Mouse (Mus musculus) midbrain, embryonic 14.5 days (tissue): ENCODE data around the gene Apc2. TPM values are rescaled to one million over a fixed set of nuclear protein-coding genes. Genes with fewer than 3 reads are reported as not detected.
A peak's percentile ranks its signal among the peaks of the same experiment; 100 is the strongest.

ENCODE experiments used
- ATAC-seq: fragments of 200-750 bp; cut with Nextera tagmentation; 2 replicates; pipeline ENCODE4 v1.8.0; 2017; ENCODE audit warnings: moderate number of reproducible peaks, moderate library complexity; ENCODE audit not compliant: low FRiP score, low TSS enrichment
- DNase-seq: peaks from one replicate; pipeline ENCODE4 v3.0.0-alpha.2; 2015
- H3K27ac ChIP-seq: fragments of 300-500 bp; sonication (generic); replicated peaks from 2 replicates; pipeline ENCODE4 v1.5.1; 2014; ENCODE audit warnings: mild to moderate bottlenecking, low read depth, low read length, moderate library complexity
- H3K27me3 ChIP-seq: fragments of 300-500 bp; sonication (generic); 2 replicates; pipeline ENCODE4 v1.6.1; 2014; ENCODE audit warnings: low read length, control low read depth, mixed read lengths; ENCODE audit not compliant: control insufficient read depth, insufficient read depth
- H3K36me3 ChIP-seq: fragments of 300-500 bp; sonication (generic); 2 replicates; pipeline ENCODE4 v1.6.1; 2014; ENCODE audit warnings: low read length, control low read depth; ENCODE audit not compliant: control insufficient read depth, insufficient read depth
- H3K4me1 ChIP-seq: fragments of 300-500 bp; sonication (generic); 2 replicates; pipeline ENCODE4 v1.6.1; 2014; ENCODE audit warnings: mild to moderate bottlenecking, antibody characterized with exemption, low read length, control low read depth; ENCODE audit not compliant: control insufficient read depth, insufficient read depth
- H3K4me2 ChIP-seq: fragments of 300-500 bp; sonication (generic); 2 replicates; pipeline ENCODE4 v1.6.1; 2014; ENCODE audit warnings: mild to moderate bottlenecking, low read length, moderate library complexity
- H3K4me3 ChIP-seq: fragments of 300-500 bp; sonication (generic); replicated peaks from 2 replicates; pipeline ENCODE4 v1.5.1; 2014; ENCODE audit warnings: low read depth, low read length
- H3K9ac ChIP-seq: fragments of 300-500 bp; sonication (generic); replicated peaks from 2 replicates; pipeline ENCODE4 v1.6.1; 2014; ENCODE audit warnings: mild to moderate bottlenecking, low read length, moderate library complexity
- H3K9me3 ChIP-seq: fragments of 300-500 bp; sonication (generic); 2 replicates; pipeline ENCODE4 v1.6.1; 2016; ENCODE audit warnings: low read length, control low read depth, mixed read lengths; ENCODE audit not compliant: control insufficient read depth
- WGBS: fragments of 180-500 bp; shearing (Covaris S2); extraction: QIAGEN DNeasy Blood & Tissue Kit; methylation state at CpG from one replicate; pipeline ENCODE4 v1.1.7; 2014; 5-methylcytosine and 5-hydroxymethylcytosine counted together
- polyA plus RNA-seq: library from polyadenylated mRNA; unstranded; fragments of >200 nt; fragmentation: Nextera tagmentation; extraction: Ambion mirVana; gene quantifications from 2 replicates; pipeline ENCODE4 v1.2.1, GENCODE M21; 2014

Apc2 gene
- polyA plus RNA-seq, 1 experiment from 2014 or later: 259 TPM

GRCm38 (mm10) chr10:80302082-80302355, 6.2 kb downstream of the Apc2 start:
- Histone ChIP-seq H3K9ac (peak overlapping the region; percentile 99), H3K9me3 (no peaks in the 10 kb centered on the region), H3K27me3 (no peaks in the 10 kb centered on the region), H3K4me3 (peak overlapping the region; percentile 89), H3K27ac (peak overlapping the region; percentile 99), H3K4me1 (peaks cover 51% of the 10 kb centered on the region), H3K36me3 (peaks cover 51% of the 10 kb centered on the region), H3K4me2 (peak overlapping the region; percentile 96)
- WGBS: 48% methylated on average over 5 of the region's 5 CpGs
- ATAC-seq (no peak), DNase-seq (no peak)

GRCm38 (mm10) chr10:80302471-80302881, 6.7 kb downstream of the Apc2 start:
- H3K27ac ChIP-seq: peak overlapping the region; percentile 99
- ATAC-seq: no peak

DNA sequence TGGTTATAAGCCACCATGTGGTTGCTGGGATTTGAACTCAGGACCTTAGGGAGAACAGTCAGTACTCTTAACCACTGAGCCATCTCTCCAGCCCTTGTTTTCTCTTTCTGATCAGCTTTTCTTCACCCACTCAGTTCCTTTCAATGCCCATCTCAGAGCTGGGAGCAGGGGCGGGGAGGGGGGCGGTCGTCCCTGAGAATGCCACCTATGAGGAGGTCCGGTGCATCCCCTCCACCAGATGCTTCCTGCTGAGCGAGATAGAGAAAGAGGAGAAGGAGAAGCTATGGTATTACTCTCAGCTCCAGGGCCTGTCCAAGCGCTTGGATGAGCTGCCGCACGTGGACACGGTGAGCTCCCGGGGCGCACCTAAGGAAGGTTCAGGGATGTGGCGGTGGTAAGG, 8.7 kb downstream of the Apc2 start:
- peak overlapping the region; percentile 35 for H3K4me2 ChIP-seq
- peaks cover 35% of the 10 kb centered on the region for H3K4me1 ChIP-seq
- WGBS: 51% methylated on average over 12 of the region's 12 CpGs
- H3K4me3 ChIP-seq: no peak overlapping the region
- peak overlapping the region; percentile 20; the same call in 1 of the 2 replicates for H3K9ac ChIP-seq
- peaks cover 75% of the 10 kb centered on the region for H3K36me3 ChIP-seq
- no peak for ATAC-seq
- no peaks in the 10 kb centered on the region for H3K27me3 ChIP-seq
- no peaks in the 10 kb centered on the region for H3K9me3 ChIP-seq
- H3K27ac ChIP-seq: no peak overlapping the region
- DNase-seq: no peak

More at GRCm38 (mm10) chr10:80302471-80302881, 6.7 kb downstream of the Apc2 start:
- Histone ChIP-seq H3K4me2 (peak overlapping the region; percentile 96), H3K4me1 (peaks cover 47% of the 10 kb centered on the region), H3K9me3 (no peaks in the 10 kb centered on the region), H3K4me3 (peak overlapping the region; percentile 89), H3K9ac (peak overlapping the region; percentile 99), H3K36me3 (peaks cover 55% of the 10 kb centered on the region), H3K27me3 (no peaks in the 10 kb centered on the region)
- DNase-seq: peak; percentile 76
- 14% methylated on average over 9 of the region's 9 CpGs for WGBS

DNA sequence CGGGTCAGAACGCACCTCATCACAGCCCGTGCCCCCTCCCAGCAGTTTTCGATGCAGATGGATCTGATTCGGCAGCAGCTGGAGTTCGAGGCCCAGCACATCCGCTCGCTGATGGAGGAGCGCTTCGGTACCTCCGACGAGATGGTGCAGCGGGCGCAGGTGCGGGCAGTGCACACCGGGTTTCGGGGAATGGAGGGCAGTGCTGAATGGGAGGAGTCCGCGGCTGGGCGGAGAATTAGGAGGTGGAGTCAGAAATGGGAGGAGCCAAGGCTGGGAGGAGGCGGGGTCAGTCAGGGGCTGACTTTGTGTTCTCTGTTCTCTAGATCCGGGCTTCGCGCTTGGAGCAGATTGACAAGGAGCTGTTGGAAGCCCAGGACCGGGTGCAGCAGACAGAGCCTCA, 9.1 kb downstream of the Apc2 start:
- no peak for DNase-seq

GRCm38 (mm10) chr10:80311560-80311959, 15.8 kb downstream of the Apc2 start:
- 88% methylated on average over 16 of the region's 16 CpGs for WGBS

More for the DNA sequence above, 9.1 kb downstream of the Apc2 start:
- Histone ChIP-seq H3K4me3 (no peak overlapping the region), H3K4me1 (peaks cover 35% of the 10 kb centered on the region), H3K9ac (peak overlapping the region; percentile 20; the same call in 1 of the 2 replicates), H3K27ac (no peak overlapping the region), H3K36me3 (peaks cover 78% of the 10 kb centered on the region), H3K27me3 (no peaks in the 10 kb centered on the region), H3K9me3 (no peaks in the 10 kb centered on the region), H3K4me2 (peak overlapping the region; percentile 35)
- WGBS: 40% methylated on average over 25 of the region's 25 CpGs
- ATAC-seq: no peak

GRCm38 (mm10) chr10:80312586-80313504, 17.1 kb downstream of the Apc2 start:
- Histone ChIP-seq H3K9ac (no peak overlapping the region), H3K4me3 (no peak overlapping the region), H3K4me2 (no peak overlapping the region), H3K9me3 (no peaks in the 10 kb centered on the region), H3K27ac (no peak overlapping the region), H3K4me1 (no peaks in the 10 kb centered on the region), H3K36me3 (peaks cover 99% of the 10 kb centered on the region), H3K27me3 (no peaks in the 10 kb centered on the region)
- no peak for DNase-seq
- no peak for ATAC-seq
- 74% methylated on average over 54 of the region's 54 CpGs for WGBS

More at GRCm38 (mm10) chr10:80311560-80311959, 15.8 kb downstream of the Apc2 start:
- H3K4me2 ChIP-seq: no peak overlapping the region
- no peaks in the 10 kb centered on the region for H3K27me3 ChIP-seq
- no peaks in the 10 kb centered on the region for H3K4me1 ChIP-seq
- no peak overlapping the region for H3K4me3 ChIP-seq
- DNase-seq: no peak
- peaks cover 99% of the 10 kb centered on the region for H3K36me3 ChIP-seq
- no peak overlapping the region for H3K9ac ChIP-seq
- no peak overlapping the region for H3K27ac ChIP-seq
- no peak for ATAC-seq
- H3K9me3 ChIP-seq: no peaks in the 10 kb centered on the region

DNA sequence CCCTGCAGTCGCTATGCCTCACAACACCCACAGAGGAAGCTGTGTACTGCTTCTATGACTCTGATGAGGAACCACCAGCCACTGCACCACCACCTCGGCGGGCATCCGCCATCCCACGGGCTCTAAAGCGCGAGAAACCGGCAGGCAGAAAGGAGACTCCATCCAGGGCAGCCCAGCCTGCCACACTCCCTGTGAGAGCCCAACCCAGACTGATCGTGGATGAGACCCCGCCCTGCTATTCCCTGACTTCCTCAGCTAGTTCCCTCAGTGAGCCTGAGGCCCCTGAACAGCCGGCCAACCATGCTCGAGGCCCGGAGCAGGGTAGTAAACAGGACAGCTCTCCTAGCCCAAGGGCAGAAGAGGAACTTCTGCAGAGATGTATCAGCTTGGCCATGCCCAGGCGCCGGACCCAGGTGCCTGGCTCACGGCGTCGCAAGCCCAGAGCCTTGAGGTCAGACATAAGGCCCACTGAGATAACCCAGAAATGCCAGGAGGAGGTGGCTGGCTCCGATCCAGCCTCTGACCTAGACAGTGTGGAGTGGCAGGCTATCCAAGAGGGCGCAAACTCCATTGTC, 17.9 kb downstream of the Apc2 start:
- Histone ChIP-seq H3K9me3 (no peaks in the 10 kb centered on the region), H3K4me1 (no peaks in the 10 kb centered on the region), H3K27me3 (no peaks in the 10 kb centered on the region), H3K9ac (no peak overlapping the region), H3K4me3 (no peak overlapping the region), H3K36me3 (peaks cover 99% of the 10 kb centered on the region), H3K27ac (no peak overlapping the region), H3K4me2 (no peak overlapping the region)
- whole genome bisulfite sequencing: 70% methylated on average over 20 of the region's 20 CpGs
- DNase-seq (no peak), ATAC-seq (no peak)

DNA sequence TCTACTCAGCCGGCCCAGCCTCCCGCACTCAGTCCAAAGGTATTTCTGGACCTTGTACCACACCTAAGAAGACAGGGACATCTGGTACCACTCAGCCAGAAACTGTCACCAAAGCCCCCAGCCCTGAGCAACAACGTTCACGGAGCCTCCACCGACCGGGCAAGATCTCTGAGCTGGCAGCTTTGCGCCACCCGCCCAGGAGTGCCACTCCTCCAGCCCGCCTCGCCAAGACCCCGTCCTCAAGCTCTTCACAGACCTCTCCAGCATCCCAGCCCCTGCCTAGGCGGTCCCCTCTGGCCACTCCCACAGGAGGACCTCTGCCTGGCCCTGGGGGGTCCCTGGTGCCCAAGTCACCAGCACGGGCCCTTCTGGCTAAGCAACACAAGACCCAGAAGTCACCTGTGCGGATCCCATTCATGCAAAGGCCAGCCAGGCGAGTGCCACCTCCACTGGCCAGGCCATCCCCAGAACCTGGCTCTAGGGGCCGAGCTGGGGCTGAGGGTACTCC, 18.8 kb downstream of the Apc2 start:
- no peak overlapping the region for H3K4me3 ChIP-seq
- peaks cover 3% of the 10 kb centered on the region for H3K4me1 ChIP-seq
- no peaks in the 10 kb centered on the region for H3K27me3 ChIP-seq
- no peak for ATAC-seq
- no peak for DNase-seq
- H3K27ac ChIP-seq: no peak overlapping the region
- 64% methylated on average over 16 of the region's 16 CpGs for WGBS
- H3K36me3 ChIP-seq: peaks cover 94% of the 10 kb centered on the region
- H3K9me3 ChIP-seq: no peaks in the 10 kb centered on the region
- no peak overlapping the region for H3K4me2 ChIP-seq
- H3K9ac ChIP-seq: no peak overlapping the region; the same call in 1 of the 2 replicates
